ENCODE assay signal across 10 mouse cellular contexts in the genomic region with DNA sequence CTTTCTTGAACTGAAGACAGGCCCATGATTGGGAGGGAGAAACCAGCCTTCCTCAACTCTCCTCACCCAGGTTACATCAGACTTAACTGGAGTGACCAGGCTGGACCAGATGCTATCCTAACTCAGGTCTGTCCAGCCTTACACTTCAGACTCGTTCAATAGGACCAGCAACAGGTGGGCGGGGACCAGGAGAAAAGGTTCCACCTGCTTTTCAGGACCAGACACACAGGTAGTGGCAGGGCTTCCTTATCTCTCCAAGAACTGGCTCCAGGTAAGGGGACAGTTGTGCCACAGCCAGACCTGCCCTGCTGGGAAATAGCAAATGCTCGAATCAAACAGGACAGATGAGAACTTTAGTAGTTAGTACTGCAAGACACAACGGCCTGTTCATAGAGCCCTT.
A peak's percentile ranks its signal among the peaks of the same experiment; 100 is the strongest.
DNase-seq lines count a peak whose midpoint lies in the region; ATAC-seq and TF ChIP-seq lines count a peak whose summit lies in the region.
"Had no signal": no experiment of that assay in that cellular context is flagged by ENCODE, and none has a peak within 500 bp of the region (broad histone marks: within the 10 kb centered on the region; RNA-seq: fewer than 3 reads in every experiment).

No protein-coding gene starts in this region.

- no peak overlapping the region; the same call in 1 of the 2 replicates for H3K4me3 ChIP-seq in heart, postnatal 0 days (ENCODE audit: low read depth, low read length)
- peak overlapping the region; percentile 89 for H3K4me3 ChIP-seq in megakaryocyte, embryonic 14.5 days (replicated peaks)
- H3K4me3 ChIP-seq in embryonic fibroblast, embryonic 13.5 days (ENCODE audit: insufficient read depth, low read length): peak overlapping the region; percentile 83
- H3K4me3 ChIP-seq in midbrain, embryonic 13.5 days (replicated peaks): no peak overlapping the region

- peaks cover 27% of the 10 kb centered on the region for H3K4me1 ChIP-seq in heart, postnatal 0 days (ENCODE audit: control insufficient read depth, insufficient read depth)
- H3K4me1 ChIP-seq in megakaryocyte, embryonic 14.5 days: peaks cover 63% of the 10 kb centered on the region
- H3K4me1 ChIP-seq in embryonic fibroblast, embryonic 13.5 days (ENCODE audit: control insufficient read depth, insufficient read depth, low read length): peaks cover 20% of the 10 kb centered on the region
- H3K4me1 ChIP-seq in midbrain, embryonic 13.5 days (replicated peaks): peaks cover 37% of the 10 kb centered on the region

- TF ChIP-seq EP300 in heart, postnatal 0 days (IDR thresholded peaks at IDR 0.05; ENCODE audit: low read depth): no peak

- peak overlapping the region; percentile 52 for H3K4me2 ChIP-seq in heart, postnatal 0 days (ENCODE audit: low read depth, low read length)
- peak overlapping the region; percentile 34 for H3K4me2 ChIP-seq in midbrain, embryonic 13.5 days (replicated peaks)

- DNase-seq in heart, postnatal 0 days (ENCODE audit: low spot score): no peak
- no peak for DNase-seq in heart, adult 18-20 months
- no peak for DNase-seq in gastrocnemius, adult 18-20 months (ENCODE audit: low spot score)
- no peak for DNase-seq in cerebellum, adult 9-10 months
- DNase-seq: kidney, postnatal 10 days had no signal

- H3K9me3 ChIP-seq in heart, postnatal 0 days (replicated peaks; ENCODE audit: control insufficient read depth, low read length): no peaks in the 10 kb centered on the region
- no peaks in the 10 kb centered on the region for H3K9me3 ChIP-seq in megakaryocyte, embryonic 14.5 days
- H3K9me3 ChIP-seq in midbrain, embryonic 13.5 days: no peaks in the 10 kb centered on the region
- H3K9me3 ChIP-seq: G1E had no signal

- no peak for TF ChIP-seq POLR2A in embryonic fibroblast, embryonic 13.5 days (IDR thresholded peaks at IDR 0.05; ENCODE audit: low read depth, low read length)

- TF ChIP-seq CTCF in heart, postnatal 0 days (IDR thresholded peaks at IDR 0.05; ENCODE audit: low read depth): no peak
- no peak for TF ChIP-seq CTCF in embryonic fibroblast, embryonic 13.5 days (IDR thresholded peaks at IDR 0.05; ENCODE audit: borderline replicate concordance, insufficient read depth, low read length)

- no peak overlapping the region for H3K27ac ChIP-seq in heart, postnatal 0 days (ENCODE audit: low read depth)
- no peak overlapping the region for H3K27ac ChIP-seq in embryonic fibroblast, embryonic 13.5 days (ENCODE audit: insufficient read depth, low read length)
- H3K27ac ChIP-seq in midbrain, embryonic 13.5 days: no peak overlapping the region

- no peak for ATAC-seq in heart, postnatal 0 days (ENCODE audit: insufficient read depth, low read depth)
- ATAC-seq in megakaryocyte, adult 5-6 weeks (ENCODE audit: poor library complexity, severe bottlenecking): no peak
- no peak for ATAC-seq in midbrain, embryonic 13.5 days

- 60% methylated on average over 4 of the region's 4 CpGs for WGBS in heart, postnatal 0 days
- 93% methylated on average over 4 of the region's 4 CpGs for WGBS in midbrain, embryonic 13.5 days

- H3K27me3 ChIP-seq in heart, postnatal 0 days (ENCODE audit: control insufficient read depth, insufficient read depth, low read length): no peaks in the 10 kb centered on the region
- H3K27me3 ChIP-seq in megakaryocyte, embryonic 14.5 days (replicated peaks): no peaks in the 10 kb centered on the region
- H3K27me3 ChIP-seq in midbrain, embryonic 13.5 days: no peaks in the 10 kb centered on the region

- no peaks in the 10 kb centered on the region for H3K36me3 ChIP-seq in heart, postnatal 0 days (replicated peaks; ENCODE audit: control insufficient read depth, insufficient read depth, low read length)
- peaks cover 32% of the 10 kb centered on the region for H3K36me3 ChIP-seq in megakaryocyte, embryonic 14.5 days (replicated peaks; ENCODE audit: low read length)
- no peaks in the 10 kb centered on the region for H3K36me3 ChIP-seq in midbrain, embryonic 13.5 days
- H3K36me3 ChIP-seq: G1E had no signal

- no peak overlapping the region for H3K9ac ChIP-seq in heart, postnatal 0 days (replicated peaks; ENCODE audit: low read depth, low read length)
- H3K9ac ChIP-seq in midbrain, embryonic 13.5 days (replicated peaks): no peak overlapping the region

Comparison
In these comparisons a context has a peak if more than half of its experiments do, and no peak if none do; other contexts are left out.
1. H3K4me3 ChIP-seq: peak in megakaryocyte, embryonic 14.5 days (single experiment) and embryonic fibroblast, embryonic 13.5 days (single experiment); none in heart, postnatal 0 days (single experiment) and midbrain, embryonic 13.5 days (single experiment).